Mouse (Mus musculus) lung, postnatal 0 days (tissue): ENCODE data around the gene Inpp5e. TPM values are rescaled to one million over a fixed set of nuclear protein-coding genes. Genes with fewer than 3 reads are reported as not detected.

Experiments used
- ATAC-seq: fragments of 200-750 bp; cut with Nextera tagmentation; 2 replicates; pipeline ENCODE4 v1.8.0; 2017; ENCODE audit warnings: moderate library complexity
- DNase-seq: peaks from one replicate; pipeline ENCODE4 v3.0.0-alpha.2; 2016; ENCODE audit warnings: low spot score
- H3K27ac ChIP-seq: fragments of 300-500 bp; sonication (generic); 2 replicates; pipeline ENCODE4 v1.5.1; 2014; ENCODE audit warnings: antibody characterized with exemption, mild to moderate bottlenecking, low read length, mixed read lengths
- H3K27me3 ChIP-seq: fragments of 300-500 bp; sonication (generic); replicated peaks from 2 replicates; pipeline ENCODE4 v1.6.1; 2014; ENCODE audit warnings: low read length, mixed read lengths; ENCODE audit not compliant: insufficient read depth
- H3K36me3 ChIP-seq: fragments of 300-500 bp; sonication (generic); 2 replicates; pipeline ENCODE4 v1.6.1; 2014; ENCODE audit warnings: low read length, mixed read lengths; ENCODE audit not compliant: insufficient read depth
- H3K4me1 ChIP-seq: fragments of 300-500 bp; sonication (generic); 2 replicates; pipeline ENCODE4 v1.6.1; 2014; ENCODE audit warnings: antibody characterized with exemption, low read depth, low read length, mixed read lengths; ENCODE audit not compliant: insufficient read depth
- H3K4me2 ChIP-seq: fragments of 300-500 bp; sonication (generic); replicated peaks from 2 replicates; pipeline ENCODE4 v1.6.1; 2014; ENCODE audit warnings: low read depth, mild to moderate bottlenecking, low read length, moderate library complexity, mixed read lengths
- H3K4me3 ChIP-seq: fragments of 300-500 bp; sonication (generic); 2 replicates; pipeline ENCODE4 v1.5.1; 2014; ENCODE audit warnings: low read depth, low read length
- H3K9ac ChIP-seq: fragments of 300-500 bp; sonication (generic); replicated peaks from 2 replicates; pipeline ENCODE4 v1.6.1; 2014; ENCODE audit warnings: low read depth, mild to moderate bottlenecking
- H3K9me3 ChIP-seq: fragments of 300-500 bp; sonication (generic); 2 replicates; pipeline ENCODE4 v1.6.1; 2016; ENCODE audit warnings: low read length, mixed read lengths
- CTCF ChIP-seq: IDR thresholded peaks from 2 replicates; pipeline ENCODE4 v1.5.1; 2016; ENCODE audit warnings: antibody characterized with exemption, mild to moderate bottlenecking
- EP300 ChIP-seq: IDR thresholded peaks from 2 replicates; pipeline ENCODE4 v1.6.1; 2016; ENCODE audit warnings: antibody characterized with exemption, mild to moderate bottlenecking, control low read depth
- WGBS: fragments of 180-500 bp; shearing (Covaris S2); extraction: QIAGEN DNeasy Blood & Tissue Kit; methylation state at CpG from one replicate; pipeline ENCODE4 v1.1.7; 2014; 5-methylcytosine and 5-hydroxymethylcytosine counted together
- polyA plus RNA-seq: library from polyadenylated mRNA; unstranded; fragments of >200 nt; fragmentation: Nextera tagmentation; extraction: Ambion mirVana; gene quantifications from 2 replicates; pipeline ENCODE4 v1.2.1, GENCODE M21; 2015

The Inpp5e gene
- polyA plus RNA-seq, 1 experiment from 2014 or later: 11.2 TPM

- Histone ChIP-seq H3K9ac (no peak overlapping the region), H3K9me3 (no peaks in the 10 kb centered on the region), H3K4me1 (no peaks in the 10 kb centered on the region; the same call in 1 of the 2 replicates), H3K27me3 (no peaks in the 10 kb centered on the region), H3K27ac (no peak overlapping the region), H3K36me3 (peaks cover 14% of the 10 kb centered on the region; the same call in 1 of the 2 replicates), H3K4me2 (no peak overlapping the region), H3K4me3 (no peak overlapping the region)
- no peak for ATAC-seq
- no peak for DNase-seq
- WGBS: 84% methylated on average over 5 of the region's 5 CpGs
- TF ChIP-seq EP300 (no peak), CTCF (no peak)
Observed at GRCm38 (mm10) chr2:26362991-26363390, 46.0 kb downstream of the Inpp5e start.

GRCm38 (mm10) chr2:26360772-26361171 is 48.2 kb downstream of the Inpp5e start, which contains the start of gene Card9:
Gene Card9 (minus strand): TSS chr2:26360918.
- Histone ChIP-seq H3K36me3 (no peaks in the 10 kb centered on the region), H3K9ac (no peak within 1 kb of the TSS), H3K27ac (peak within 1 kb of the TSS; percentile 38; the same call in 1 of the 2 replicates), H3K27me3 (no peaks in the 10 kb centered on the region), H3K9me3 (no peaks in the 10 kb centered on the region), H3K4me2 (0 out of 2 replicates have a peak within 1 kb of the TSS, but pooled peaks have one; percentile 11), H3K4me1 (no peaks in the 10 kb centered on the region; the same call in 1 of the 2 replicates), H3K4me3 (no peak within 1 kb of the TSS)
- WGBS: 33% methylated on average over 3 of the region's 3 CpGs
- TF ChIP-seq CTCF: no peak
- no peak for TF ChIP-seq EP300
- ATAC-seq: peak; percentile 13; the same call in 1 of the 2 replicates
- peak; percentile 32 for DNase-seq

GRCm38 (mm10) chr2:26359983-26360382 is 49.0 kb downstream of the Inpp5e start:
- no peak overlapping the region for H3K4me3 ChIP-seq
- 0 out of 2 replicates have a peak overlapping the region, but pooled peaks have one; percentile 11 for H3K4me2 ChIP-seq
- H3K27me3 ChIP-seq: no peaks in the 10 kb centered on the region
- TF ChIP-seq CTCF (no peak), EP300 (no peak)
- ATAC-seq: peak; percentile 49
- no peaks in the 10 kb centered on the region for H3K9me3 ChIP-seq
- 42% methylated on average over 6 of the region's 6 CpGs for WGBS
- H3K36me3 ChIP-seq: no peaks in the 10 kb centered on the region
- no peak overlapping the region for H3K27ac ChIP-seq
- no peak overlapping the region for H3K9ac ChIP-seq
- peak; percentile 66 for DNase-seq
- H3K4me1 ChIP-seq: no peaks in the 10 kb centered on the region; the same call in 1 of the 2 replicates

- no peaks in the 10 kb centered on the region for H3K9me3 ChIP-seq
- no peaks in the 10 kb centered on the region for H3K4me1 ChIP-seq
- H3K27ac ChIP-seq: no peak overlapping the region
- no peak for ATAC-seq
- H3K27me3 ChIP-seq: no peaks in the 10 kb centered on the region
- TF ChIP-seq EP300 (no peak), CTCF (no peak)
- WGBS: 85% methylated on average over 13 of the region's 13 CpGs
- no peak overlapping the region for H3K9ac ChIP-seq
- H3K36me3 ChIP-seq: no peaks in the 10 kb centered on the region
- no peak overlapping the region for H3K4me2 ChIP-seq
- no peak for DNase-seq
- H3K4me3 ChIP-seq: no peak overlapping the region
Observed at GRCm38 (mm10) chr2:26358667-26359320, 50.2 kb downstream of the Inpp5e start.

GRCm38 (mm10) chr2:26357484-26357883 is 51.5 kb downstream of the Inpp5e start:
- Histone ChIP-seq H3K27ac (no peak overlapping the region), H3K4me1 (peaks cover 4% of the 10 kb centered on the region; the same call in 1 of the 2 replicates), H3K36me3 (no peaks in the 10 kb centered on the region), H3K9ac (no peak overlapping the region), H3K27me3 (no peaks in the 10 kb centered on the region), H3K4me2 (no peak overlapping the region), H3K4me3 (no peak overlapping the region), H3K9me3 (no peaks in the 10 kb centered on the region)
- TF ChIP-seq CTCF (peak; percentile 61), EP300 (no peak)
- no peak for DNase-seq
- 0 out of 2 replicates have a peak, but pooled peaks have one; percentile 8 for ATAC-seq
- 46% methylated on average over 15 of the region's 15 CpGs for WGBS

GRCm38 (mm10) chr2:26356678-26357077 is 52.3 kb downstream of the Inpp5e start:
- H3K27me3 ChIP-seq: no peaks in the 10 kb centered on the region
- no peaks in the 10 kb centered on the region for H3K36me3 ChIP-seq
- no peak overlapping the region for H3K27ac ChIP-seq
- H3K9ac ChIP-seq: no peak overlapping the region
- H3K9me3 ChIP-seq: no peaks in the 10 kb centered on the region
- no peak overlapping the region for H3K4me3 ChIP-seq
- no peak for TF ChIP-seq EP300
- TF ChIP-seq CTCF: no peak
- DNase-seq: peak; percentile 50
- WGBS: 57% methylated on average over 7 of the region's 7 CpGs
- peaks cover 6% of the 10 kb centered on the region; the same call in 1 of the 2 replicates for H3K4me1 ChIP-seq
- peak overlapping the region; percentile 6; the same call in 1 of the 2 replicates for H3K4me2 ChIP-seq
- peak; percentile 18 for ATAC-seq
